Mouse (Mus musculus) heart, adult 2 months (tissue): Measurements from ENCODE around the gene Samd10. TPM values are rescaled to one million over a fixed set of nuclear protein-coding genes. Genes with fewer than 3 reads are reported as not detected.
A peak's percentile ranks its signal among the peaks of the same experiment; 100 is the strongest.

ENCODE experiments used
- DNase-seq, 2 experiments: peaks; one replicate each; pipeline ENCODE4 v3.0.0; 2021
- H3K27ac ChIP-seq: fragments of 200-600 bp; 2 replicates; pipeline ENCODE4 v1.8.1; 2022
- H3K27me3 ChIP-seq: fragments of 200-500 bp; 2 replicates; pipeline ENCODE4 v1.6.1; 2012; ENCODE audit warnings: mild to moderate bottlenecking, low read length, inconsistent platforms, mixed read lengths; ENCODE audit not compliant: control insufficient read depth, insufficient read depth
- H3K36me3 ChIP-seq: fragments of 200-500 bp; 2 replicates; pipeline ENCODE4 v1.6.1; 2012; ENCODE audit warnings: low read length, inconsistent platforms; ENCODE audit not compliant: control insufficient read depth, insufficient read depth
- H3K4me1 ChIP-seq: fragments of 200-500 bp; 2 replicates; pipeline ENCODE4 v1.6.1; 2011; ENCODE audit warnings: low read length; ENCODE audit not compliant: control insufficient read depth, insufficient read depth
- H3K4me3 ChIP-seq: fragments of 200-600 bp; 2 replicates; pipeline ENCODE4 v1.8.1; 2022
- H3K79me2 ChIP-seq: fragments of 200-500 bp; replicated peaks from 2 replicates; pipeline ENCODE4 v1.6.1; 2012; ENCODE audit warnings: mild to moderate bottlenecking, inconsistent platforms, low read length, moderate library complexity, mixed read lengths; ENCODE audit not compliant: control insufficient read depth, insufficient read depth
- H3K9ac ChIP-seq: fragments of 200-500 bp; 2 replicates; pipeline ENCODE4 v1.6.1; 2012; ENCODE audit warnings: low read depth, mild to moderate bottlenecking, control low read depth, inconsistent platforms, low read length, mixed read lengths
- CTCF ChIP-seq: fragments of 200-600 bp; IDR thresholded peaks from 2 replicates; pipeline ENCODE4 v1.8.1; 2022; ENCODE audit warnings: antibody characterized with exemption, mild to moderate bottlenecking, moderate library complexity
- EP300 ChIP-seq: fragments of 200-500 bp; IDR thresholded peaks from 2 replicates; pipeline ENCODE4 v1.6.1; 2011; ENCODE audit warnings: low read depth, low read length, control low read depth; ENCODE audit not compliant: insufficient read depth
- POLR2A ChIP-seq: fragments of 200-500 bp; IDR thresholded peaks from 2 replicates; pipeline ENCODE4 v1.6.1; 2011; ENCODE audit warnings: mild to moderate bottlenecking, low read depth, low read length, control low read depth; ENCODE audit not compliant: insufficient read depth
- WGBS: fragments of 180-500 bp; shearing (Covaris S2); methylation state at CpG from one replicate; pipeline ENCODE4 v1.1.7; 2018; 5-methylcytosine and 5-hydroxymethylcytosine counted together
- intact Hi-C: fragments of 180-260 bp; cut with DNase I; formaldehyde crosslinking; loops from one replicate; pipeline ENCODE4 v1.15.1; 2025
- polyA plus RNA-seq: library from polyadenylated mRNA; depleted of rRNA; stranded (reverse); fragments of >200 nt; gene quantifications from 2 replicates; pipeline ENCODE4 v1.2.3, GENCODE M21; 2012
- total RNA-seq, 2 experiments: library from RNA; stranded (reverse); gene quantifications; 2 replicates each; pipeline ENCODE4 v1.2.3; 2021

The Samd10 gene
- total and polyA plus RNA-seq, 3 experiments, result 1.0 to 5.1 (median 1.6) TPM

- Histone ChIP-seq H3K4me3 (no peak overlapping the region), H3K79me2 (no peaks in the 10 kb centered on the region; the same call in 1 of the 2 replicates), H3K36me3 (no peaks in the 10 kb centered on the region), H3K27ac (no peak overlapping the region), H3K27me3 (no peaks in the 10 kb centered on the region), H3K9ac (no peak overlapping the region), H3K4me1 (0 out of 2 replicates have a peak, but pooled peaks cover 6% of the 10 kb centered on the region)
- 96% methylated on average over 9 of the region's 9 CpGs for WGBS
- no peak for TF ChIP-seq POLR2A
- no peak for TF ChIP-seq CTCF
- no peak for TF ChIP-seq EP300
- intact Hi-C loops, result loop anchor here (10.0 kb wide), 2 partner anchors 405 to 435 kb away; partner anchors contain the start of genes Eef1a2 and Ppdpf
- no peak for DNase-seq
Observed at GRCm38 (mm10) chr2:181589732-181590105, 9.3 kb downstream of the Samd10 start.

- Histone ChIP-seq H3K27ac (no peak overlapping the region), H3K4me3 (no peak overlapping the region), H3K79me2 (no peaks in the 10 kb centered on the region; the same call in 1 of the 2 replicates), H3K9ac (no peak overlapping the region), H3K27me3 (no peaks in the 10 kb centered on the region), H3K36me3 (no peaks in the 10 kb centered on the region), H3K4me1 (0 out of 2 replicates have a peak, but pooled peaks cover 6% of the 10 kb centered on the region)
- 77% methylated on average over 10 of the region's 10 CpGs for WGBS
- peak in 1 of 2 experiments; percentile 14 for DNase-seq
- intact Hi-C loops, result loop anchor here (10.0 kb wide), 1 partner anchor 404 kb away; the partner anchor contains the start of gene Ppdpf
- no peak for TF ChIP-seq EP300
- TF ChIP-seq CTCF, result no peak
- TF ChIP-seq POLR2A, result no peak
Observed at GRCm38 (mm10) chr2:181589011-181589731, 9.8 kb downstream of the Samd10 start.

- H3K36me3 ChIP-seq, result no peaks in the 10 kb centered on the region
- 84% methylated on average over 11 of the region's 11 CpGs for WGBS
- 0 out of 2 replicates have a peak, but pooled peaks cover 6% of the 10 kb centered on the region for H3K4me1 ChIP-seq
- intact Hi-C loops, result loop anchor here (10.0 kb wide), 1 partner anchor 404 kb away; the partner anchor contains the start of gene Ppdpf
- peak in 1 of 2 experiments; percentile 4 for DNase-seq
- no peaks in the 10 kb centered on the region; the same call in 1 of the 2 replicates for H3K79me2 ChIP-seq
- TF ChIP-seq EP300 (no peak), POLR2A (no peak), CTCF (no peak)
- no peak overlapping the region for H3K9ac ChIP-seq
- no peak overlapping the region for H3K27ac ChIP-seq
- no peaks in the 10 kb centered on the region for H3K27me3 ChIP-seq
- H3K4me3 ChIP-seq, result no peak overlapping the region
Observed at GRCm38 (mm10) chr2:181588229-181588780, 10.7 kb downstream of the Samd10 start.

GRCm38 (mm10) chr2:181587796-181588195 lies 11.2 kb downstream of the Samd10 start:
- TF ChIP-seq POLR2A, result no peak
- 0 out of 2 replicates have a peak, but pooled peaks have one; percentile 3 for TF ChIP-seq CTCF
- no peak overlapping the region for H3K27ac ChIP-seq
- no peaks in the 10 kb centered on the region for H3K36me3 ChIP-seq
- intact Hi-C loops, result loop anchor here (10.0 kb wide), 1 partner anchor 403 kb away; the partner anchor contains the start of gene Ppdpf
- 86% methylated on average over 6 of the region's 6 CpGs for WGBS
- 0 out of 2 replicates have a peak, but pooled peaks cover 3% of the 10 kb centered on the region for H3K4me1 ChIP-seq
- no peaks in the 10 kb centered on the region for H3K27me3 ChIP-seq
- H3K9ac ChIP-seq, result no peak overlapping the region
- H3K79me2 ChIP-seq, result no peaks in the 10 kb centered on the region; the same call in 1 of the 2 replicates
- no peak overlapping the region for H3K4me3 ChIP-seq
- DNase-seq, result no peak

GRCm38 (mm10) chr2:181586124-181586523 lies 12.9 kb downstream of the Samd10 start:
- no peak overlapping the region for H3K4me3 ChIP-seq
- no peaks in the 10 kb centered on the region for H3K36me3 ChIP-seq
- H3K79me2 ChIP-seq, result no peaks in the 10 kb centered on the region
- no peaks in the 10 kb centered on the region for H3K4me1 ChIP-seq
- no peaks in the 10 kb centered on the region for H3K27me3 ChIP-seq
- no peak for DNase-seq
- WGBS, result 98% methylated on average over 3 of the region's 3 CpGs
- no peak overlapping the region for H3K9ac ChIP-seq
- intact Hi-C loops, result loop anchor here (10.0 kb wide), 1 partner anchor 401 kb away; the partner anchor contains the start of gene Ppdpf
- TF ChIP-seq CTCF (no peak), EP300 (no peak), POLR2A (no peak)
- H3K27ac ChIP-seq, result no peak overlapping the region

GRCm38 (mm10) chr2:181585506-181585905 lies 13.5 kb downstream of the Samd10 start:
- TF ChIP-seq POLR2A (no peak), EP300 (no peak), CTCF (no peak)
- H3K27ac ChIP-seq, result no peak overlapping the region
- H3K27me3 ChIP-seq, result no peaks in the 10 kb centered on the region
- no peak for DNase-seq
- no peaks in the 10 kb centered on the region for H3K4me1 ChIP-seq
- H3K79me2 ChIP-seq, result no peaks in the 10 kb centered on the region
- no peak overlapping the region for H3K4me3 ChIP-seq
- 91% methylated on average over 5 of the region's 5 CpGs for WGBS
- no peak overlapping the region for H3K9ac ChIP-seq
- H3K36me3 ChIP-seq, result no peaks in the 10 kb centered on the region
- intact Hi-C loops, result loop anchor here (10.0 kb wide), 1 partner anchor 401 kb away; the partner anchor contains the start of gene Ppdpf
